Mouse (Mus musculus) kidney, postnatal 0 days (tissue): ENCODE data around the gene Mt1. TPM values are rescaled to one million over a fixed set of nuclear protein-coding genes. Genes with fewer than 3 reads are reported as not detected.
A peak's percentile ranks its signal among the peaks of the same experiment; 100 is the strongest.

Experiments used
- ATAC-seq: fragments of 200-750 bp; cut with Nextera tagmentation; replicated peaks from 2 replicates; pipeline ENCODE4 v1.8.0; 2017; ENCODE audit warnings: low read depth, moderate number of reproducible peaks, moderate TSS enrichment, moderate library complexity; ENCODE audit not compliant: low FRiP score
- DNase-seq: peaks from one replicate; pipeline ENCODE4 v3.0.0-alpha.2; 2016; ENCODE audit warnings: low spot score
- H3K27ac ChIP-seq: fragments of 300-500 bp; sonication (generic); 2 replicates; pipeline ENCODE4 v1.5.1; 2014; ENCODE audit warnings: mild to moderate bottlenecking
- H3K27me3 ChIP-seq: fragments of 300-500 bp; sonication (generic); 2 replicates; pipeline ENCODE4 v1.6.1; 2014; ENCODE audit warnings: low read length, mixed read lengths; ENCODE audit not compliant: insufficient read depth
- H3K36me3 ChIP-seq: fragments of 300-500 bp; sonication (generic); 2 replicates; pipeline ENCODE4 v1.6.1; 2014; ENCODE audit warnings: low read length, mixed read lengths; ENCODE audit not compliant: insufficient read depth
- H3K4me1 ChIP-seq: fragments of 300-500 bp; sonication (generic); replicated peaks from 2 replicates; pipeline ENCODE4 v1.6.1; 2014; ENCODE audit warnings: antibody characterized with exemption, low read length, mixed read lengths; ENCODE audit not compliant: insufficient read depth
- H3K4me2 ChIP-seq: fragments of 300-500 bp; sonication (generic); 2 replicates; pipeline ENCODE4 v1.6.1; 2014; ENCODE audit warnings: mild to moderate bottlenecking, low read length, moderate library complexity, mixed read lengths
- H3K4me3 ChIP-seq: fragments of 300-500 bp; sonication (generic); replicated peaks from 2 replicates; pipeline ENCODE4 v1.5.1; 2014; ENCODE audit warnings: low read depth, low read length
- H3K9ac ChIP-seq: fragments of 300-500 bp; sonication (generic); 2 replicates; pipeline ENCODE4 v1.6.1; 2014; ENCODE audit warnings: low read depth, low read length
- H3K9me3 ChIP-seq: fragments of 300-500 bp; sonication (generic); replicated peaks from 2 replicates; pipeline ENCODE4 v1.6.1; 2016; ENCODE audit warnings: low read length, inconsistent platforms, mixed read lengths
- CTCF ChIP-seq: IDR thresholded peaks from 2 replicates; pipeline ENCODE4 v1.5.1; 2016; ENCODE audit warnings: antibody characterized with exemption, low read depth, mild to moderate bottlenecking, moderate library complexity
- WGBS: fragments of 180-500 bp; shearing (Covaris S2); extraction: QIAGEN DNeasy Blood & Tissue Kit; methylation state at CpG from one replicate; pipeline ENCODE4 v1.1.7; 2014; 5-methylcytosine and 5-hydroxymethylcytosine counted together
- polyA plus RNA-seq: library from polyadenylated mRNA; unstranded; fragments of >200 nt; fragmentation: Nextera tagmentation; extraction: Ambion mirVana; gene quantifications from 2 replicates; pipeline ENCODE4 v1.2.1, GENCODE M21; 2015

Mt1 gene
- polyA plus RNA-seq, 1 experiment from 2014 or later = 499 TPM

GRCm38 (mm10) chr8:94136192-94136591, 42.7 kb upstream of the Mt1 start:
- no peak overlapping the region for H3K9ac ChIP-seq
- 52% methylated on average over 7 of the region's 7 CpGs for WGBS
- H3K4me3 ChIP-seq = no peak overlapping the region
- no peaks in the 10 kb centered on the region for H3K27me3 ChIP-seq
- no peaks in the 10 kb centered on the region for H3K9me3 ChIP-seq
- DNase-seq = no peak
- no peaks in the 10 kb centered on the region for H3K4me1 ChIP-seq
- no peaks in the 10 kb centered on the region for H3K36me3 ChIP-seq
- H3K4me2 ChIP-seq = no peak overlapping the region
- ATAC-seq = no peak
- H3K27ac ChIP-seq = no peak overlapping the region
- TF ChIP-seq CTCF = no peak

DNA sequence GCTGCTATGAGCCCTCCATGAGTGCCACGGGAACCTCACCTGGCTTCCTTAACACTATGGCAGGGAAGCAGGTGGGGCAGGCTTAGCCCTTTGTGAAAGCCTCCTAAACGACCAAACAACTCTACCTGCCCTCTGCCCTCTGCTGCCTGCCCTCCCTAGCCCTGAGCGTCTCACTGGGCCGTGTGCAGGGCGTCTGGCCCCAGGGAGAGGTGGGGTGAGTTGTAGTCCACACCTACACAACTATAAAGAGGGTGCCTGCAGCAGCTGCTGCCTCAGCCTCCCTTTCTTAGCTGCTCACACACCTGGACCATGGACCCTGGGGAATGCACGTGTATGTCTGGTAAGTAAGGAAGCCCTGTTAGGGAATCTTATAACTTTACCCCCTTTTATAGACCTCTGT, 41.9 kb upstream of the Mt1 start, which contains the start of gene Mt4:
Gene Mt4 (plus strand): TSS at position 265 of the 400 bp plus-strand sequence.
- no peaks in the 10 kb centered on the region for H3K4me1 ChIP-seq
- 32% methylated on average over 6 of the region's 6 CpGs for WGBS
- no peak for ATAC-seq

DNA sequence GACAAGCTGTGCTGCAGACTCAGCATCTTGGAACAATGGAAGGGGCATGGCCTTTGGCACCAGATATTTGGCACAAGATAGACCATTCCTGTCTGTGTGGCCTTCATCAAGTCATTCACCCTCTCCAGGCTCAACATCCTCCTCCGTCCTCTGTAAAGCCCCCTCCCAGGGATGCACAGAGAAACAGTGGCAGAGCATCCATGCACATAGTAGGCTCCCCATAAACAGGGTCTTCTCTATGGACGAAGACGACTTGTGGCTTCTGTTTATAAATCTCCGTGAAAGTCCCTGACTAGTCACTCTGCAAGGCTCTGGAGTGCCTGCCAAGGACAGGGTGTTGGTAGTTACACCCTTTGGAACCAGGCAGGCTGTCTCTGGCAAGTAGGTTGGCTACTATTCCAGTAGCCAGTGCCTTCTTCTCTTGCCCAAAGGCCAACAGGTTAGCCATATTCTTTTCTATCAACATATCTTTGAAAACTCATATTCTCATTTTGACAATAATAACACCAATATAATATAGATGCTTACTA, 38.6 kb upstream of the Mt1 start:
- Histone ChIP-seq H3K27me3 (no peaks in the 10 kb centered on the region), H3K9me3 (no peaks in the 10 kb centered on the region), H3K4me2 (no peak overlapping the region), H3K9ac (no peak overlapping the region), H3K4me1 (no peaks in the 10 kb centered on the region), H3K4me3 (no peak overlapping the region), H3K36me3 (no peaks in the 10 kb centered on the region), H3K27ac (no peak overlapping the region)
- no peak for ATAC-seq
- 80% methylated on average over 4 of the region's 4 CpGs for WGBS
- no peak for TF ChIP-seq CTCF
- no peak for DNase-seq

More for the DNA sequence above, 41.9 kb upstream of the Mt1 start, which contains the start of gene Mt4:
- H3K9ac ChIP-seq = no peak within 1 kb of the TSS
- DNase-seq = no peak
- H3K4me3 ChIP-seq = no peak within 1 kb of the TSS
- H3K9me3 ChIP-seq = no peaks in the 10 kb centered on the region
- no peak within 1 kb of the TSS for H3K27ac ChIP-seq
- no peak for TF ChIP-seq CTCF
- no peaks in the 10 kb centered on the region for H3K36me3 ChIP-seq
- no peak within 1 kb of the TSS for H3K4me2 ChIP-seq
- no peaks in the 10 kb centered on the region for H3K27me3 ChIP-seq

GRCm38 (mm10) chr8:94148236-94148635, 30.6 kb upstream of the Mt1 start:
- 41% methylated on average over 5 of the region's 5 CpGs for WGBS

DNA sequence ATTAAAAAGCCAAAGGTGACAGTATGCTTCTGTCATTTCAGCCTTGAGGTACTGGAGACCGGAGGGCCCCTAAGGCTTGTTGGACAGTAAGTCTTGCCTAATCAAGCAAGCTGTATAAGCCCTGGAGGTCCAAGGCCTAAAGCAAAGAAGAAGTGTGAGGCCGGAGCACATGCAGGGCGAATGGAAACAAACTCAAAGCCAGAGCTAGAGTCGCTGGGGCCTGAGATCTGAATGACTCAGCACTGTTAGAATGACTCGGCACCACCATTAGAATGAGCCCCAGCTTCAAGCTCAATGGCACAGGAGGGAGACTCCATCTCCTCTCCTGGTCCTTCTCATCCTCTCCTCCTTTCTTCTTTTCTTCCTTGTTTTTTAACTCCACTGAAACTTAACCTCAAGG, 28.0 kb upstream of the Mt1 start:
- Histone ChIP-seq H3K4me2 (no peak overlapping the region), H3K4me3 (no peak overlapping the region), H3K9ac (no peak overlapping the region), H3K9me3 (no peaks in the 10 kb centered on the region), H3K4me1 (peaks cover 6% of the 10 kb centered on the region; the same call in 1 of the 2 replicates), H3K27ac (no peak overlapping the region), H3K27me3 (no peaks in the 10 kb centered on the region), H3K36me3 (no peaks in the 10 kb centered on the region)
- no peak for DNase-seq
- WGBS = 76% methylated on average over 5 of the region's 5 CpGs
- no peak for ATAC-seq
- TF ChIP-seq CTCF = no peak

More at GRCm38 (mm10) chr8:94148236-94148635, 30.6 kb upstream of the Mt1 start:
- Histone ChIP-seq H3K27me3 (no peaks in the 10 kb centered on the region), H3K36me3 (no peaks in the 10 kb centered on the region), H3K27ac (no peak overlapping the region), H3K9ac (no peak overlapping the region), H3K9me3 (no peaks in the 10 kb centered on the region), H3K4me2 (no peak overlapping the region), H3K4me1 (peaks cover 6% of the 10 kb centered on the region; the same call in 1 of the 2 replicates), H3K4me3 (no peak overlapping the region)
- ATAC-seq = no peak
- TF ChIP-seq CTCF = no peak
- DNase-seq = no peak

DNA sequence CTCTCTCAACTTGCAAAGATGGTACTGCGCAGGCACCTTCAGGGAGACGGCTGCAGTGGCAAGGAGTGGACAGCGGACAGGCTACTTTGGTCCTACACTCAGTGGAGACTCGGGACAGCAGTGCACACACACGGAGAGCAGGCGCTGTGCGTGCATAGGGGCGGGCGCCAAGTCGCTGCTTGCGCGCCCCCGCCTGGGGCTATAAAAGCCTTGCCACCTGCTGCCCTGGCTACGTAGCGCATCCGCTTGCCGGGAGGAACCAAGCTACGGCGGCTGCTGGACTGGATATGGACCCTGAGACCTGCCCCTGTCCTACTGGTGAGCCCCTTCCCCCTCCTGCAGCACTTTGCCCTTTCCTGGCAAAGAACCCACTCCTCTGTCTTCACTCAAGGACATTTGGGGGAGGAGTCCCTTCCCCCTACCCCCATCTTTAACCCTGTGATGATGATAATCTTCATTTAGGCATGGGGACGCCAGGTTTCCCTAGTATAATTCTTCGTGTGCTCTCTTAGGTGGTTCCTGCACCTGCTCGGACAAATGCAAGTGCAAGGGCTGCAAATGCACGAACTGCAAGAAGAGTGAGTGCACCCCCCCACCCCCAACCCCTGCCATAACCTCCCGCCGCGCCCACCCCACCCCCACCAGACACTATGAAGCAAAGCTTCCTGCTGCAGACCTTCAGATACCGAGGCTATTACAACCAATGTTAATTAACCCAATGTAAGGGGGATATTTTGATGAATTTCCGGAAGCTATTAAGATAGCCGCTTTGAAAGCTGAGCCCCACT, 26.2 kb upstream of the Mt1 start, which contains the start of gene Mt3:
Gene Mt3 (plus strand): TSS at position 95 of the 788 bp plus-strand sequence.
- DNase-seq (peak; percentile 68), ATAC-seq (peak; percentile 81)
- peaks cover 6% of the 10 kb centered on the region; the same call in 1 of the 2 replicates for H3K4me1 ChIP-seq
- peak; percentile 38 for TF ChIP-seq CTCF
- no peaks in the 10 kb centered on the region for H3K36me3 ChIP-seq
- 2% methylated on average over 29 of the region's 29 CpGs for WGBS
- no peak within 1 kb of the TSS for H3K27ac ChIP-seq
- peak within 1 kb of the TSS; percentile 53 for H3K4me2 ChIP-seq
- H3K9me3 ChIP-seq = no peaks in the 10 kb centered on the region
- no peaks in the 10 kb centered on the region for H3K27me3 ChIP-seq
- no peak within 1 kb of the TSS for H3K9ac ChIP-seq
- peak within 1 kb of the TSS; percentile 7; the same call in 1 of the 2 replicates for H3K4me3 ChIP-seq
